Mouse (Mus musculus) brain, embryonic 14.5 days (tissue): ENCODE measurements at regions not wholly inside any gene's neighbourhood (a gene's known extent, or its start where the extent isn't known, plus 50 kb on each side); places are given as distances from the start of the nearest gene placed in this dataset.

ENCODE experiments used
- CTCF ChIP-seq: fragments of 200-500 bp; IDR thresholded peaks from 2 replicates; pipeline ENCODE4 v1.5.1; 2012; ENCODE audit warnings: inconsistent platforms, mild to moderate bottlenecking, moderate library complexity, borderline replicate concordance; ENCODE audit not compliant: insufficient read depth, insufficient read length; ENCODE audit errors: extremely low read depth
- POLR2A ChIP-seq: fragments of 200-500 bp; IDR thresholded peaks from 2 replicates; pipeline ENCODE4 v1.6.1; 2012; ENCODE audit warnings: mild to moderate bottlenecking, inconsistent platforms, borderline replicate concordance; ENCODE audit not compliant: poor library complexity, insufficient read depth, insufficient read length, severe bottlenecking; ENCODE audit errors: extremely low read depth

DNA sequence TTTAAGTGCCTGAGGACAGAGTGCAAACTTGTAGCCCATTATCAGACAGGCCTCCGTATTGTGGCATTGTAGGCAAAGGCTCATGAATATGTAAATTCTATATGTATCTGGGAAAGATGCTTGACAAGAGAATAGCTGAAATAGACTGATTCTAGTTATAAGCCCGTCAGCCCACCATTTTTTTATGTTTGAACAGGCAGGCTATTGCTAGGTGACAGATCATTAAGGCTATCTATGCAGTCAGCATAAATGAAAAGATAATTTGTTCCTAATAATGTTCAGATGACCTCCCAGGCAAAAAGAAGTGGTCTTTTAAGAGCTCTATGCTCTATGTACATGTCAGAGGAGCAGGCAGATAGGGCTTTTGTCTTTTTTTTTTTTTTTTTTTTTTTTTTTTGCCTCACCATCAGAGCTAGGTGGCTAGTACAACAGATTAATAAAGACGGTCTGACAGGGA is 241.6 kb downstream of the Gm11487 start:
- TF ChIP-seq CTCF (no peak), POLR2A (no peak)
